Mouse (Mus musculus) kidney, embryonic 15.5 days (tissue): ENCODE measurements around the gene Bgn. TPM values are rescaled to one million over a fixed set of nuclear protein-coding genes. Genes with fewer than 3 reads are reported as not detected.

Source experiments
- ATAC-seq: fragments of 200-750 bp; cut with Nextera tagmentation; replicated peaks from 2 replicates; pipeline ENCODE4 v1.8.0; 2017; ENCODE audit warnings: moderate TSS enrichment; ENCODE audit not compliant: low FRiP score
- H3K27ac ChIP-seq: fragments of 300-500 bp; sonication (generic); 2 replicates; pipeline ENCODE4 v1.5.1; 2015; ENCODE audit warnings: mild to moderate bottlenecking, inconsistent platforms
- H3K27me3 ChIP-seq: fragments of 300-500 bp; sonication (generic); 2 replicates; pipeline ENCODE4 v1.6.1; 2015; ENCODE audit warnings: inconsistent platforms
- H3K36me3 ChIP-seq: fragments of 300-500 bp; sonication (generic); 2 replicates; pipeline ENCODE4 v1.6.1; 2015; ENCODE audit warnings: inconsistent platforms
- H3K4me1 ChIP-seq: fragments of 300-500 bp; sonication (generic); 2 replicates; pipeline ENCODE4 v1.6.1; 2015; ENCODE audit warnings: inconsistent platforms
- H3K4me2 ChIP-seq: fragments of 300-500 bp; sonication (generic); 2 replicates; pipeline ENCODE4 v1.6.1; 2015; ENCODE audit warnings: moderate library complexity, mild to moderate bottlenecking, inconsistent platforms
- H3K4me3 ChIP-seq: fragments of 300-500 bp; sonication (generic); replicated peaks from 2 replicates; pipeline ENCODE4 v1.5.1; 2015; ENCODE audit warnings: mild to moderate bottlenecking, inconsistent platforms
- H3K9ac ChIP-seq: fragments of 300-500 bp; sonication (generic); 2 replicates; pipeline ENCODE4 v1.6.1; 2015; ENCODE audit warnings: mild to moderate bottlenecking, inconsistent platforms
- H3K9me3 ChIP-seq: fragments of 300-500 bp; sonication (generic); replicated peaks from 2 replicates; pipeline ENCODE4 v1.6.1; 2016; ENCODE audit warnings: inconsistent platforms
- WGBS: fragments of 180-500 bp; shearing (Covaris S2); methylation state at CpG from one replicate; pipeline ENCODE4 v1.1.7; 2015; ENCODE audit warnings: mixed read lengths; 5-methylcytosine and 5-hydroxymethylcytosine counted together
- polyA plus RNA-seq: library from polyadenylated mRNA; unstranded; fragments of >200 nt; fragmentation: Nextera tagmentation; extraction: Ambion mirVana; gene quantifications from 2 replicates; pipeline ENCODE4 v1.2.1, GENCODE M21; 2015

Gene Bgn
- polyA plus RNA-seq, 1 experiment from 2014 or later: 96.4 TPM

DNA sequence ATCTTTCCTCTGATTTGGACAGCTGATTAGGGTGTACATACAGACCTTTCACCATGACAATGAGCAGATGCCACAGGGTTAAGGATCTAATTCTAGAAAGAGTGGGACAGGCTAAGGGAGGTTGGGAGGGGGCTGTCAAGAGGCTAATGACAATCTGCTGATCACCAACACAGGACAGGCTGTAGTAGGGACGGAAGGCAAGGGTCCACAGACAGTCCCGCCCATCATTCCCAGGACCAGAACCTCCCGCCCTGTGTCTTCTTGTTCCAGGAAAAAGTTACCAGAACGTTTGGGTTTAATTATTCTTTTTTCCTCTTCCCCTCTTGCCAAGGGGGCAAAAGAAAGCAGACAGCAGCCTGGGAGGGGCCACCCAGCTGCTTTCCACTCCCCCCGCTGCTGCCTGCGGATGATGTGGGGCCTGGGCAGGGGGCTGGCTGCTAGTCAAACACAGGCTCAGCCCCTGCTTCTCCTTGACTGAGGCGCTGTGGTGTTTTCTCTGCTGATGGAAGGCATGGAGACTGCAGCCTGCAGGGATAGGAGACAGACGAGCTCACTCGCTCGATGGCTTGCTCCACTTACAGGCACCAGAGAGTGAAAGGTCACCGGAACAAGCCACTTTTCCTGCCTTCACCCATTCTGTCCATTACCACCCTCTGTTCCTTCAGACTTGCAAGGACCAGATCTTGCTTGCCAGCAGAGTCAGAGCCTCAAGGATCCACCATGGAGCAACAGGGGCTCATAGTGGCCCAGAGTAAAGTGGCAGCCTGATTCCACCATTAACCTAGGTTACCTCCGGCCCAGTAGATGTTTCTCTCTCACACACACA, 8.8 kb upstream of the Bgn start:
- Histone ChIP-seq H3K9ac (no peak overlapping the region), H3K27ac (peak overlapping the region; percentile 85), H3K27me3 (peaks cover 7% of the 10 kb centered on the region), H3K9me3 (no peaks in the 10 kb centered on the region), H3K4me1 (0 out of 2 replicates have a peak, but pooled peaks cover 13% of the 10 kb centered on the region), H3K4me2 (no peak overlapping the region), H3K36me3 (no peaks in the 10 kb centered on the region), H3K4me3 (no peak overlapping the region)
- ATAC-seq: no peak
- WGBS: 59% methylated on average over 12 of the region's 12 CpGs

- WGBS: 91% methylated on average over 1 of the region's 1 CpGs
- Histone ChIP-seq H3K4me1 (0 out of 2 replicates have a peak, but pooled peaks cover 16% of the 10 kb centered on the region), H3K36me3 (no peaks in the 10 kb centered on the region), H3K9ac (no peak overlapping the region), H3K4me3 (no peak overlapping the region), H3K27ac (peak overlapping the region; percentile 85), H3K9me3 (no peaks in the 10 kb centered on the region), H3K4me2 (no peak overlapping the region), H3K27me3 (peaks cover 11% of the 10 kb centered on the region)
- no peak for ATAC-seq
Observed at GRCm38 (mm10) chrX:73475658-73476256, 7.6 kb upstream of the Bgn start.

DNA sequence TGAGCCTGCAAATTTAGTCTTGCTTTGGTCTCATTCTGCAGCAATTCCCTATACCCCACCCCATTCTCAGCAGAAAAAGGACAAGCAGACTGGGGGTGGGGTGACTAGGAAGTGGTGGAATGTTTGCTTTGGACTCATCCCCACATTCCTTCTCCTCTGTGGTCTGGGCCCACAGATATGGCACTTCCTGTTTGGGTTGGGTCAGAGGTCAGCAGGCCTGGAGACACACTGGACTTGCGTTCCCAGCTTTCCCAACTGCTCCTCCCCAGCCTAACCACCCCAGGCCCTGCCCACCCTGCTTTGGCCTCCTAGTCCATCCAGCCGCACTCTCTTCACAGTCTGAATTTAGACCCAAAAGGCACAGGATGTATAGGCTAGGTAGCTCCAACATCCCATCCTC, 6.8 kb upstream of the Bgn start:
- peaks cover 6% of the 10 kb centered on the region for H3K27me3 ChIP-seq
- no peaks in the 10 kb centered on the region for H3K9me3 ChIP-seq
- 0 out of 2 replicates have a peak overlapping the region, but pooled peaks have one; percentile 4 for H3K4me2 ChIP-seq
- H3K9ac ChIP-seq: no peak overlapping the region
- H3K4me3 ChIP-seq: no peak overlapping the region
- 0 out of 2 replicates have a peak, but pooled peaks cover 16% of the 10 kb centered on the region for H3K4me1 ChIP-seq
- H3K36me3 ChIP-seq: no peaks in the 10 kb centered on the region
- peak; percentile 66 for ATAC-seq
- 39% methylated on average over 2 of the region's 2 CpGs for WGBS
- peak overlapping the region; percentile 85 for H3K27ac ChIP-seq

DNA sequence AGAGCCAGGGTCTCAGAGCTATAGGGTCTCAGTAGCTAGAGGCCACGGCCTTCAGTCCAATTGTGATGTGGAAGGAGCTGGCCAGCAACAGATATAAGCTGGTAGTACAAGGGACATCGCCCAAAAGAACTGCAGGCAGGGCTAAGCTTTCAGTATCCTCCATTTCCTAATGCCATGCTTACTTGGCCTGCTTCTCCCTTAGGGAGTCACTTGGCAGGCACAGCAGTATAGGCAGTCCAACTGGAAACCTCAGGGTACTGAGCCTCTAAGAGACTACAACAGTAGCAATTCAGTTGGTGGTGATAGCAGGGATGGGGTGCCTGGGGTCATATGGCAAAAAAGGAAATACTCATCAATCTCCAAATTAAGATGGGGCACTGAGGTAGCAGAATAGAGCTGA, 5.9 kb upstream of the Bgn start:
- Histone ChIP-seq H3K27me3 (peaks cover 6% of the 10 kb centered on the region), H3K9ac (no peak overlapping the region), H3K4me1 (0 out of 2 replicates have a peak, but pooled peaks cover 16% of the 10 kb centered on the region), H3K27ac (peak overlapping the region; percentile 85; the same call in 1 of the 2 replicates), H3K36me3 (no peaks in the 10 kb centered on the region), H3K9me3 (no peaks in the 10 kb centered on the region), H3K4me2 (no peak overlapping the region), H3K4me3 (no peak overlapping the region)
- WGBS: 74% methylated on average over 2 of the region's 2 CpGs
- no peak for ATAC-seq

DNA sequence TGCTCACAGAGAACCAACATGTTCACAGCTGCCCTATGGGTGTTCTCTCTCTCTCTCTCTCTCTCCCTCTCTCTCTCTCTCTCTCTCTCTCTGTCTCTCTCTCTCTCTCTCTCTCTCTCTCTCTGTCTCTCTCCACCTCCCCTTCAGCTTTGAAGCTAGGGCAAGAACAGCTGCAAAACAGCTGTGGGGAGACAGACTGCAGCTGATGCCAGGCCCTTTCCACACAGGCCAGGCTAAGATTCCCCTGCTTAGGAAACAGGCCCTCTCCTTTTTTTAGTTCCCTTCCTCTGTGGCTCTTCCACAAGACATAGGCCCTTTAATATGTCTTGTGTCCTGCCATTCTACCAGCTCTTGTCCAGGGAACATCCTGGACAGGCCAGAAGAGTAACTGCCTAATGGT, 3.7 kb upstream of the Bgn start:
- H3K4me2 ChIP-seq: no peak overlapping the region
- no peak overlapping the region for H3K4me3 ChIP-seq
- no peak for ATAC-seq
- H3K9me3 ChIP-seq: no peaks in the 10 kb centered on the region
- no peak overlapping the region for H3K9ac ChIP-seq
- H3K36me3 ChIP-seq: no peaks in the 10 kb centered on the region
- peaks cover 12% of the 10 kb centered on the region for H3K27me3 ChIP-seq
- peak overlapping the region; percentile 75 for H3K27ac ChIP-seq
- 0 out of 2 replicates have a peak, but pooled peaks cover 16% of the 10 kb centered on the region for H3K4me1 ChIP-seq

- Histone ChIP-seq H3K36me3 (no peaks in the 10 kb centered on the region), H3K27me3 (peaks cover 12% of the 10 kb centered on the region), H3K9me3 (no peaks in the 10 kb centered on the region), H3K9ac (no peak overlapping the region), H3K4me1 (0 out of 2 replicates have a peak, but pooled peaks cover 12% of the 10 kb centered on the region), H3K4me2 (no peak overlapping the region), H3K4me3 (no peak overlapping the region), H3K27ac (peak overlapping the region; percentile 75)
- no peak for ATAC-seq
- 38% methylated on average over 2 of the region's 2 CpGs for WGBS
Observed at GRCm38 (mm10) chrX:73480334-73480733, 3.1 kb upstream of the Bgn start.

- no peaks in the 10 kb centered on the region for H3K9me3 ChIP-seq
- peaks cover 24% of the 10 kb centered on the region for H3K27me3 ChIP-seq
- H3K36me3 ChIP-seq: no peaks in the 10 kb centered on the region
- peak overlapping the region; percentile 48; the same call in 1 of the 2 replicates for H3K27ac ChIP-seq
- peak overlapping the region; percentile 41; the same call in 1 of the 2 replicates for H3K4me3 ChIP-seq
- H3K4me2 ChIP-seq: peak overlapping the region; percentile 53
- 0 out of 2 replicates have a peak, but pooled peaks cover 5% of the 10 kb centered on the region for H3K4me1 ChIP-seq
- no peak overlapping the region for H3K9ac ChIP-seq
- ATAC-seq: 0 out of 2 replicates have a peak, but pooled peaks have one; percentile 35
- 40% methylated on average over 4 of the region's 4 CpGs for WGBS
Observed at GRCm38 (mm10) chrX:73482643-73483483, 539 bp upstream of the Bgn start.

DNA sequence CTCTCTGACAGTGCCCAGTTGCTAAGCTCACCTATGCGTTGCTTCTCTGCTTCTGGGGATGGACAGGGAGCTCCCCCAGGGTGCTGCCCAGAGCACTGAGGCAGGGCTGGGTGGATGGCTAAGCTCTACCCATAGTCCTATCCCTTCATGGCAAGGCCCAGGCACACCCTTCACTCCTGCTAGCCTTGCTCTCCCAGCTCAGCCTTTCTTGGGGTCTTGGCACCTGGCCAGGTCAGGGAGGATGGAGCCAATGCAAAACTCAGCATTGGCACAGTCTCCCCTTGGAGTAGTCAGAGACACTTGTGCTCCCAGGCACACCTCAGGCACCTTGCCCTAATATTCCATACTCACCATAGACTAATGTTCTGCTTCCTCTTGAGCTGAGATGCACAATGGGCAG, 674 bp downstream of the Bgn start:
- 73% methylated on average over 1 of the region's 1 CpGs for WGBS
- Histone ChIP-seq H3K9me3 (no peaks in the 10 kb centered on the region), H3K9ac (peak overlapping the region; percentile 38), H3K4me1 (0 out of 2 replicates have a peak, but pooled peaks cover 5% of the 10 kb centered on the region), H3K4me3 (peak overlapping the region; percentile 41), H3K4me2 (peak overlapping the region; percentile 53), H3K27ac (no peak overlapping the region), H3K27me3 (peaks cover 32% of the 10 kb centered on the region), H3K36me3 (no peaks in the 10 kb centered on the region)
- no peak for ATAC-seq

DNA sequence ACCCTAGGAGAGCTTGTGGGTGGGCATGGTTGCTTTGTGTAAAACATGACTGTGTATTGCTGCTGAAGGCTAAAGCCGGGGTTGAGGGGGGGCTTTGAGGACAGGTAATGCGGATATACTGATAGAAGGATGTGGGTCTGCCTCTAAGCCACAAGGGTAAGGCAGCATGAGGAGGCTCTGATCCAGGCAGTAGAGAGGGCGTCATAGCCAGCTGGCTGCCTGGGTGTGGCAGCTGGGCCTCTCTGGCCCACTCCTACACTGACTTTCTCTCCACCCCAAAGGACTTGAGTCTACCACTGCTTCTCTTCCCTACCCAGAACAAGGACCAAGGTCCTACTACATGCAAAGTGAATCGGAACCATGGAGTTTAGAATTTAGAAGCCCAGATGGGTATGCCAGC, 1.5 kb downstream of the Bgn start:
- Histone ChIP-seq H3K27me3 (peaks cover 36% of the 10 kb centered on the region), H3K36me3 (no peaks in the 10 kb centered on the region), H3K9me3 (no peaks in the 10 kb centered on the region), H3K27ac (no peak overlapping the region), H3K4me2 (peak overlapping the region; percentile 53), H3K4me3 (peak overlapping the region; percentile 41), H3K4me1 (0 out of 2 replicates have a peak, but pooled peaks cover 4% of the 10 kb centered on the region), H3K9ac (no peak overlapping the region)
- no peak for ATAC-seq
- WGBS: 90% methylated on average over 4 of the region's 4 CpGs

- no peak for ATAC-seq
- Histone ChIP-seq H3K27me3 (peaks cover 30% of the 10 kb centered on the region), H3K9ac (no peak overlapping the region), H3K4me3 (no peak overlapping the region), H3K9me3 (no peaks in the 10 kb centered on the region), H3K36me3 (no peaks in the 10 kb centered on the region), H3K27ac (no peak overlapping the region), H3K4me2 (no peak overlapping the region), H3K4me1 (0 out of 2 replicates have a peak, but pooled peaks cover 2% of the 10 kb centered on the region)
- 69% methylated on average over 5 of the region's 5 CpGs for WGBS
Observed at GRCm38 (mm10) chrX:73486920-73487319, 3.5 kb downstream of the Bgn start.

GRCm38 (mm10) chrX:73490186-73490585, 6.8 kb downstream of the Bgn start:
- no peaks in the 10 kb centered on the region for H3K36me3 ChIP-seq
- 56% methylated on average over 4 of the region's 4 CpGs for WGBS
- H3K4me1 ChIP-seq: 0 out of 2 replicates have a peak, but pooled peaks cover 2% of the 10 kb centered on the region
- H3K9me3 ChIP-seq: no peaks in the 10 kb centered on the region
- peaks cover 24% of the 10 kb centered on the region for H3K27me3 ChIP-seq
- no peak overlapping the region for H3K9ac ChIP-seq
- H3K4me3 ChIP-seq: no peak overlapping the region
- H3K4me2 ChIP-seq: no peak overlapping the region
- 0 out of 2 replicates have a peak, but pooled peaks have one; percentile 34 for ATAC-seq
- H3K27ac ChIP-seq: no peak overlapping the region
